Mouse (Mus musculus): ENCODE results near the gene Olfr203. TPM values are rescaled to one million over a fixed set of nuclear protein-coding genes. Genes with fewer than 3 reads are reported as not detected.
"Not testable (repeated sequence)": the region's sequence is repeated elsewhere in the genome, so short reads cannot be mapped to it uniquely, and the experiment has no call there.

Gene Olfr203
- polyA plus RNA-seq (2015; fragmentation: Nextera tagmentation; extraction: Ambion mirVana) = not detected in 2 replicates

- H3K9me3 ChIP-seq (replicated peaks) = no peaks in the 10 kb centered on the region
- no peaks in the 10 kb centered on the region for H3K27me3 ChIP-seq
- H3K4me3 ChIP-seq (replicated peaks) = no peak within 1 kb of the TSS
- H3K9ac ChIP-seq = no peak within 1 kb of the TSS
- 59% methylated on average over 2 of the region's 2 CpGs for WGBS (ENCODE audit: insufficient replicate concordance)
- no peaks in the 10 kb centered on the region for H3K36me3 ChIP-seq
- DNase-seq (no peak), ATAC-seq (ENCODE audit: low read depth) (no peak)
- no peaks in the 10 kb centered on the region for H3K4me1 ChIP-seq (replicated peaks)
- no peak within 1 kb of the TSS for H3K27ac ChIP-seq
- H3K4me2 ChIP-seq = no peak within 1 kb of the TSS
These were observed at the start of gene Olfr203 for GRCm38 (mm10) chr16:59298581-59298980. Olfr203 (plus strand) TSS chr16:59298881.

- Histone ChIP-seq H3K27me3 (no peaks in the 10 kb centered on the region), H3K27ac (no peak overlapping the region), H3K9ac (no peak overlapping the region), H3K4me1 (replicated peaks) (no peaks in the 10 kb centered on the region), H3K4me2 (no peak overlapping the region), H3K36me3 (no peaks in the 10 kb centered on the region), H3K9me3 (replicated peaks) (no peaks in the 10 kb centered on the region), H3K4me3 (replicated peaks) (no peak overlapping the region)
- no peak for ATAC-seq (ENCODE audit: low read depth)
- whole genome bisulfite sequencing (ENCODE audit: insufficient replicate concordance) = 69% methylated on average over 17 of the region's 17 CpGs
- DNase-seq = no peak
These were observed 49.0 kb upstream of the Olfr203 start for GRCm38 (mm10) chr16:59249684-59250083.

GRCm38 (mm10) chr16:59269097-59269496 is 29.6 kb upstream of the Olfr203 start:
- H3K4me2 ChIP-seq; H3K27ac ChIP-seq; H3K27me3 ChIP-seq; H3K9me3 ChIP-seq (replicated peaks); DNase-seq; H3K36me3 ChIP-seq; H3K4me3 ChIP-seq (replicated peaks); ATAC-seq (ENCODE audit: low read depth); H3K4me1 ChIP-seq (replicated peaks); H3K9ac ChIP-seq: not testable (repeated sequence)
- WGBS (ENCODE audit: insufficient replicate concordance) = 41% methylated on average over 4 of the region's 4 CpGs

GRCm38 (mm10) chr16:59272532-59272931 is 26.1 kb upstream of the Olfr203 start, which contains the start of gene Olfr201:
Olfr201 (minus strand) TSS chr16:59272632.
- not testable (repeated sequence) for H3K9ac ChIP-seq; H3K4me2 ChIP-seq; ATAC-seq (ENCODE audit: low read depth); DNase-seq; H3K27ac ChIP-seq; H3K9me3 ChIP-seq (replicated peaks); H3K4me1 ChIP-seq (replicated peaks); H3K36me3 ChIP-seq; H3K27me3 ChIP-seq; H3K4me3 ChIP-seq (replicated peaks)
- 71% methylated on average over 4 of the region's 4 CpGs for WGBS (ENCODE audit: insufficient replicate concordance)

GRCm38 (mm10) chr16:59280542-59280941 is 18.1 kb upstream of the Olfr203 start:
- no peak overlapping the region for H3K27ac ChIP-seq
- no peak overlapping the region for H3K4me3 ChIP-seq (replicated peaks)
- no peaks in the 10 kb centered on the region for H3K4me1 ChIP-seq (replicated peaks)
- no peaks in the 10 kb centered on the region for H3K36me3 ChIP-seq
- no peaks in the 10 kb centered on the region for H3K9me3 ChIP-seq (replicated peaks)
- DNase-seq (peak; percentile 32), ATAC-seq (ENCODE audit: low read depth) (peak; percentile 99)
- H3K4me2 ChIP-seq = no peak overlapping the region
- no peak overlapping the region for H3K9ac ChIP-seq
- H3K27me3 ChIP-seq = no peaks in the 10 kb centered on the region
- 34% methylated on average over 3 of the region's 3 CpGs for WGBS (ENCODE audit: insufficient replicate concordance)

GRCm38 (mm10) chr16:59283476-59283875 is 15.2 kb upstream of the Olfr203 start:
- Histone ChIP-seq H3K27me3 (no peaks in the 10 kb centered on the region), H3K4me2 (no peak overlapping the region), H3K36me3 (no peaks in the 10 kb centered on the region), H3K9me3 (replicated peaks) (no peaks in the 10 kb centered on the region), H3K9ac (no peak overlapping the region), H3K27ac (no peak overlapping the region), H3K4me1 (replicated peaks) (no peaks in the 10 kb centered on the region), H3K4me3 (replicated peaks) (no peak overlapping the region)
- ATAC-seq (ENCODE audit: low read depth) (no peak), DNase-seq (no peak)
- WGBS (ENCODE audit: insufficient replicate concordance) = 42% methylated on average over 1 of the region's 1 CpGs

- H3K4me3 ChIP-seq (replicated peaks) = no peak within 1 kb of the TSS
- no peaks in the 10 kb centered on the region for H3K4me1 ChIP-seq (replicated peaks)
- no peak within 1 kb of the TSS for H3K27ac ChIP-seq
- H3K4me2 ChIP-seq = no peak within 1 kb of the TSS
- 68% methylated on average over 1 of the region's 1 CpGs for WGBS (ENCODE audit: insufficient replicate concordance)
- no peaks in the 10 kb centered on the region for H3K36me3 ChIP-seq
- ATAC-seq (ENCODE audit: low read depth) (no peak), DNase-seq (no peak)
- no peaks in the 10 kb centered on the region for H3K9me3 ChIP-seq (replicated peaks)
- H3K9ac ChIP-seq = no peak within 1 kb of the TSS
- no peaks in the 10 kb centered on the region for H3K27me3 ChIP-seq
These were observed 12.0 kb upstream of the Olfr203 start, which contains the start of gene Olfr202 for GRCm38 (mm10) chr16:59286693-59287092. Olfr202 (minus strand) TSS chr16:59286793.

- 39% methylated on average over 9 of the region's 9 CpGs for WGBS (ENCODE audit: insufficient replicate concordance)
- ATAC-seq (ENCODE audit: low read depth); H3K4me1 ChIP-seq (replicated peaks); H3K4me3 ChIP-seq (replicated peaks); H3K27ac ChIP-seq; H3K9me3 ChIP-seq (replicated peaks); H3K27me3 ChIP-seq; H3K9ac ChIP-seq; H3K4me2 ChIP-seq; DNase-seq; H3K36me3 ChIP-seq: not testable (repeated sequence)
These were observed 11.1 kb upstream of the Olfr203 start for GRCm38 (mm10) chr16:59287576-59287975.

GRCm38 (mm10) chr16:59318148-59318547 is 19.5 kb downstream of the Olfr203 start, which contains the start of gene Olfr204:
Olfr204 (minus strand) TSS chr16:59318248.
- H3K27ac ChIP-seq = no peak within 1 kb of the TSS
- ATAC-seq (ENCODE audit: low read depth) = no peak
- DNase-seq = no peak
- no peaks in the 10 kb centered on the region for H3K9me3 ChIP-seq (replicated peaks)
- H3K4me1 ChIP-seq (replicated peaks) = no peaks in the 10 kb centered on the region
- H3K27me3 ChIP-seq = no peaks in the 10 kb centered on the region
- no peak within 1 kb of the TSS for H3K4me2 ChIP-seq
- no peak within 1 kb of the TSS for H3K9ac ChIP-seq
- no peak within 1 kb of the TSS for H3K4me3 ChIP-seq (replicated peaks)
- H3K36me3 ChIP-seq = no peaks in the 10 kb centered on the region

- H3K27me3 ChIP-seq; H3K4me2 ChIP-seq; DNase-seq; H3K9ac ChIP-seq; H3K4me1 ChIP-seq (replicated peaks); ATAC-seq (ENCODE audit: low read depth); H3K36me3 ChIP-seq; H3K9me3 ChIP-seq (replicated peaks); H3K27ac ChIP-seq; H3K4me3 ChIP-seq (replicated peaks): not testable (repeated sequence)
- WGBS (ENCODE audit: insufficient replicate concordance) = 28% methylated on average over 1 of the region's 1 CpGs
These were observed 24.6 kb downstream of the Olfr203 start for GRCm38 (mm10) chr16:59323262-59323661.

GRCm38 (mm10) chr16:59331038-59331437 is 32.4 kb downstream of the Olfr203 start, which contains the start of gene Olfr205:
Olfr205 (minus strand) TSS chr16:59331138.
- Histone ChIP-seq H3K9me3 (replicated peaks) (peaks cover 4% of the 10 kb centered on the region; the same call in 1 of the 2 replicates), H3K9ac (no peak within 1 kb of the TSS), H3K36me3 (no peaks in the 10 kb centered on the region), H3K27me3 (no peaks in the 10 kb centered on the region), H3K4me3 (replicated peaks) (no peak within 1 kb of the TSS), H3K4me1 (replicated peaks) (no peaks in the 10 kb centered on the region), H3K4me2 (no peak within 1 kb of the TSS), H3K27ac (no peak within 1 kb of the TSS)
- ATAC-seq (ENCODE audit: low read depth) (no peak), DNase-seq (no peak)

- Histone ChIP-seq H3K27ac (no peak within 1 kb of the TSS), H3K4me1 (replicated peaks) (no peaks in the 10 kb centered on the region), H3K27me3 (no peaks in the 10 kb centered on the region), H3K9ac (no peak within 1 kb of the TSS), H3K4me2 (no peak within 1 kb of the TSS), H3K36me3 (no peaks in the 10 kb centered on the region), H3K4me3 (replicated peaks) (no peak within 1 kb of the TSS), H3K9me3 (replicated peaks) (no peaks in the 10 kb centered on the region)
- DNase-seq = no peak
- no peak for ATAC-seq (ENCODE audit: low read depth)
- 39% methylated on average over 1 of the region's 1 CpGs for WGBS (ENCODE audit: insufficient replicate concordance)
These were observed 50.5 kb downstream of the Olfr203 start, which contains the start of gene Olfr206 for GRCm38 (mm10) chr16:59349146-59349545. Olfr206 (minus strand) TSS chr16:59349246.
